Mouse (Mus musculus) bone marrow, adult 2 months (tissue): ENCODE results near the gene Dnajc4. TPM values are rescaled to one million over a fixed set of nuclear protein-coding genes. Genes with fewer than 3 reads are reported as not detected.
"Not testable (repeated sequence)": the region's sequence is repeated elsewhere in the genome, so short reads cannot be mapped to it uniquely, and the experiment has no call there.

Experiments
- H3K27ac ChIP-seq: fragments of 200-500 bp; 2 replicates; pipeline ENCODE4 v1.5.1; 2012; ENCODE audit warnings: low read depth, mild to moderate bottlenecking, control low read depth, inconsistent platforms, low read length; ENCODE audit not compliant: control insufficient read depth, poor library complexity, insufficient read depth
- H3K4me1 ChIP-seq: fragments of 200-500 bp; 2 replicates; pipeline ENCODE4 v1.6.1; 2011; ENCODE audit warnings: low read length; ENCODE audit not compliant: control insufficient read depth, insufficient read depth
- H3K4me3 ChIP-seq: fragments of 200-500 bp; replicated peaks from 2 replicates; pipeline ENCODE3; 2011; ENCODE audit warnings: mild to moderate bottlenecking, low read depth, low read length, control low read depth; ENCODE audit not compliant: control insufficient read depth
- CTCF ChIP-seq: fragments of 200-500 bp; IDR thresholded peaks from 2 replicates; pipeline ENCODE4 v1.5.1; 2011; ENCODE audit warnings: low read length, control low read depth; ENCODE audit not compliant: control insufficient read depth, insufficient read depth
- POLR2A ChIP-seq: fragments of 200-500 bp; IDR thresholded peaks from 2 replicates; pipeline ENCODE4 v1.6.1; 2011; ENCODE audit warnings: low read depth, mild to moderate bottlenecking, control low read depth, low read length, borderline replicate concordance; ENCODE audit not compliant: control insufficient read depth
- WGBS: fragments of 180-500 bp; shearing (Covaris S2); methylation state at CpG from one replicate; pipeline ENCODE4 v1.1.7; 2018; 5-methylcytosine and 5-hydroxymethylcytosine counted together
- polyA plus RNA-seq: library from polyadenylated mRNA; stranded (reverse); fragments of >200 nt; gene quantifications from 2 replicates; pipeline ENCODE4 v1.2.4, GENCODE M21; 2011; ENCODE audit warnings: low replicate concordance; ENCODE audit not compliant: missing spikeins, insufficient read depth, insufficient read length

Dnajc4 gene
- polyA plus RNA-seq, 1 experiment: 28.8 TPM

- peaks cover 3% of the 10 kb centered on the region for H3K4me1 ChIP-seq
- no peak overlapping the region for H3K4me3 ChIP-seq
- no peak overlapping the region for H3K27ac ChIP-seq
- WGBS: 72% methylated on average over 9 of the region's 9 CpGs
- TF ChIP-seq POLR2A (no peak), CTCF (no peak)
Measured at GRCm38 (mm10) chr19:6997721-6998290, 5.4 kb upstream of the Dnajc4 start.

DNA sequence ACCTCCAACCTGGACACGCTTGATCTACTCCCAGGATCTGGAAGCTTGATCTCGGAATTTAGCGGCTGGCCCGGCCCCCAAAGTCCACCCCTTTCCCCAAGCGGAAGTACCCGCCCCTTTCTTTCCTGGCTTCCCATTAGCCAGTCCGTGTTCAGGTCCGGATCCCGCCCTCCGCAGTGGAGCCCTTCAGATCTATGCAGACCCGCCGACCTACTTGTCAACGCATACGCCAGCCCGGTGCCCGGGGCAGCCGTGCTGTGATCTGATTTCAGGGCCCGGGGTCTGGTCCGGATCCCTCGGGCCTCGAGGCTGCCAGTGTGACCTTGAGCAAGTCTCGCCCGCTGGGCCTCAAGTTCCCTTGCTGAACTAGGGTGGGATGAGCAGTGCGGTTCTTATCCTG, 3.6 kb upstream of the Dnajc4 start, which contains the start of the genes Nudt22 and Trpt1:
TSS of gene Nudt22 (minus strand) at position 112 of the 400 bp plus-strand sequence.
TSS of gene Trpt1 (plus strand) at position 126 of the 400 bp plus-strand sequence.
- no peak for TF ChIP-seq CTCF
- peak; percentile 47; the same call in 1 of the 2 replicates for TF ChIP-seq POLR2A
- Histone ChIP-seq H3K27ac (peak within 1 kb of the TSS; percentile 14), H3K4me1 (peaks cover 3% of the 10 kb centered on the region), H3K4me3 (peak within 1 kb of the TSS; percentile 67)
- 1% methylated on average over 24 of the region's 24 CpGs for WGBS

DNA sequence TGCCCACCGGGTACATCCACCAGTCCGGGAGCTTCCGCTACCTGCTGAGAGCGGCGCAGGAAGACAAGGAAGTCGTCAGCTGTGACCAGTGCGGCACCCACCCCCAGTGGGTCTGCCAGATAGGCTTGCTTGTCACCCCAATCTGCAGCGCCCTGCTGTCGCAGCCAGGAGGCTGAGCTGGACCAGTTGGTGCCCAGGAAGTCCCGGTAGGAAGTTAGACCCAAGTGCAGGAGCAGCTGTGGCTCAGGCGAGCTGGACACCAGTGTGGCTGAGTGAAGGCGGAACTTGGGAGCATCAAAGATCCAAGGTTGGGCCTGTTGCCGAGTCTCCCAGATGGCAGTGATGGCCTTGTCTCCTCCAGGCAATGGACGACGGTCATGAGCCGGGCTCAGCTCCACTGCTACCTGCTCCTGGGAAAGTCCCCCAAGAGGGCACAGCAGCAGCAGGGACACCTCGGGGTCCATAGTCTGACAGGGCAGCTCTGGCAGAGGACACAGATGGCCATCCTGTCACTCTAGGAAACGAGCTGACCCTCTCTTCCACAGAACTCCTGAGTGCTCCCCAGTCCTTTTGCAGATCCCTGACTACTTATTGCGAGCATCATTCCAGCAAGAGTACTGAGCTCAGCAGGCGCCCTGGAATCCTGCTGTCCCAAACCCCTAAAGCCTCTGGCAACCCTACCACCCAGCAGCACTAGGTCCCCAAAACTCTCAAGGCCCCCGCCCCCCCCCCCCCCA, 3.1 kb upstream of the Dnajc4 start:
- WGBS: 37% methylated on average over 21 of the region's 21 CpGs
- Histone ChIP-seq H3K4me3 (peak overlapping the region; percentile 67), H3K27ac (peak overlapping the region; percentile 8), H3K4me1 (peaks cover 3% of the 10 kb centered on the region)
- TF ChIP-seq POLR2A (peak; percentile 12; the same call in 1 of the 2 replicates), CTCF (no peak)

- 89% methylated on average over 8 of the region's 8 CpGs for WGBS
- Histone ChIP-seq H3K4me3 (no peak overlapping the region), H3K4me1 (peaks cover 3% of the 10 kb centered on the region), H3K27ac (no peak overlapping the region)
- TF ChIP-seq POLR2A (no peak), CTCF (no peak)
Measured at GRCm38 (mm10) chr19:6994489-6994888, 2.1 kb upstream of the Dnajc4 start.

GRCm38 (mm10) chr19:6994002-6994401, 1.6 kb upstream of the Dnajc4 start:
- WGBS: 88% methylated on average over 8 of the region's 8 CpGs
- Histone ChIP-seq H3K4me1 (peaks cover 3% of the 10 kb centered on the region), H3K4me3 (no peak overlapping the region), H3K27ac (no peak overlapping the region)
- TF ChIP-seq CTCF: no peak
- TF ChIP-seq POLR2A: no peak

- H3K27ac ChIP-seq: peak overlapping the region; percentile 33
- peak overlapping the region; percentile 60 for H3K4me3 ChIP-seq
- H3K4me1 ChIP-seq: peaks cover 3% of the 10 kb centered on the region
- WGBS: 69% methylated on average over 14 of the region's 14 CpGs
- TF ChIP-seq POLR2A (no peak), CTCF (no peak)
Measured at GRCm38 (mm10) chr19:6993011-6993770, 819 bp upstream of the Dnajc4 start.

DNA sequence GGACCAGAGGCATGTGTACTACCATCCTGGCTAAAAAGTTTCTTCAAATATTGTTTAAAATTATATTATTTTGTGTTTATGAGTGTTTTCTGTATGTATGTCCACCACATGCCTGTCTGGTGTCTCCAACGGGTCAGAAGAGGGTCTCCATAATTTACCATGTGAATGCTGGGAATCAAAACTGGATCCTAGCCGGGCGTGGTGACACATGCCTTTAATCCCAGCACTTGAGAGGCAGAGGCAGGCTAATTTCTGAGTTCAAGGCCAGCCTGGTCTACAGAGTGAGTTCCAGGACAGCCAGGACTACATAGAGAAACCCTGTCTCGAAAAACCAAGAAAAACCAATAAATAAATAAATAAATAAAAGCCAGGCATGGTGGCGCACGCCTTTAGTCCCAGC, 1.2 kb downstream of the Dnajc4 start:
- not testable (repeated sequence) for H3K4me1 ChIP-seq, H3K27ac ChIP-seq, H3K4me3 ChIP-seq
- WGBS: 81% methylated on average over 6 of the region's 6 CpGs

GRCm38 (mm10) chr19:6990712-6991111, 1.7 kb downstream of the Dnajc4 start:
- no peak overlapping the region for H3K4me3 ChIP-seq
- TF ChIP-seq CTCF (no peak), POLR2A (no peak)
- H3K4me1 ChIP-seq: peaks cover 6% of the 10 kb centered on the region
- H3K27ac ChIP-seq: no peak overlapping the region
- 86% methylated on average over 6 of the region's 6 CpGs for WGBS
